Mouse (Mus musculus): Measurements from ENCODE around the gene Adh5.

GRCm38 (mm10) chr3:138415121-138415690 lies 27.7 kb upstream of the Adh5 start, which contains the start of gene Adh4:
- no peak for TF ChIP-seq CTCF (IDR thresholded peaks at IDR 0.05; ENCODE audit: low read depth, low read length)
- no peak for TF ChIP-seq POLR2AphosphoS5 (IDR thresholded peaks at IDR 0.05; ENCODE audit: insufficient replicate concordance, low read depth, low read length)
